Mouse (Mus musculus) stomach, embryonic 15.5 days (tissue): ENCODE measurements around the gene Atrip. TPM values are rescaled to one million over a fixed set of nuclear protein-coding genes. Genes with fewer than 3 reads are reported as not detected.

Experiments used
- ATAC-seq: fragments of 200-750 bp; cut with Nextera tagmentation; 2 replicates; pipeline ENCODE4 v1.8.0; 2017; ENCODE audit warnings: low read depth, moderate number of reproducible peaks, moderate TSS enrichment; ENCODE audit not compliant: insufficient read depth, low FRiP score
- H3K27ac ChIP-seq: fragments of 300-500 bp; sonication (generic); 2 replicates; pipeline ENCODE4 v1.5.1; 2015; ENCODE audit warnings: mild to moderate bottlenecking, inconsistent platforms
- H3K27me3 ChIP-seq: fragments of 300-500 bp; sonication (generic); replicated peaks from 2 replicates; pipeline ENCODE4 v1.6.1; 2015; ENCODE audit warnings: inconsistent platforms
- H3K36me3 ChIP-seq: fragments of 300-500 bp; sonication (generic); 2 replicates; pipeline ENCODE4 v1.6.1; 2015; ENCODE audit warnings: inconsistent platforms
- H3K4me1 ChIP-seq: fragments of 300-500 bp; sonication (generic); 2 replicates; pipeline ENCODE4 v1.6.1; 2015; ENCODE audit warnings: inconsistent platforms
- H3K4me2 ChIP-seq: fragments of 300-500 bp; sonication (generic); 2 replicates; pipeline ENCODE4 v1.6.1; 2015; ENCODE audit warnings: mild to moderate bottlenecking, inconsistent platforms
- H3K4me3 ChIP-seq: fragments of 300-500 bp; sonication (generic); replicated peaks from 2 replicates; pipeline ENCODE4 v1.5.1; 2015; ENCODE audit warnings: inconsistent platforms
- H3K9ac ChIP-seq: fragments of 300-500 bp; sonication (generic); 2 replicates; pipeline ENCODE4 v1.6.1; 2015; ENCODE audit warnings: inconsistent platforms
- H3K9me3 ChIP-seq: fragments of 300-500 bp; sonication (generic); 2 replicates; pipeline ENCODE4 v1.6.1; 2016; ENCODE audit warnings: inconsistent platforms
- WGBS: fragments of 180-500 bp; shearing (Covaris S2); methylation state at CpG from one replicate; pipeline ENCODE4 v1.1.7; 2015; 5-methylcytosine and 5-hydroxymethylcytosine counted together
- polyA plus RNA-seq: library from polyadenylated mRNA; unstranded; fragments of >200 nt; fragmentation: Nextera tagmentation; extraction: Ambion mirVana; gene quantifications from 2 replicates; pipeline ENCODE4 v1.2.1, GENCODE M21; 2015

Atrip gene
- polyA plus RNA-seq, 1 experiment from 2014 or later, result 24.7 TPM

GRCm38 (mm10) chr9:109046306-109046705 is 27.6 kb downstream of the Atrip start:
- WGBS, result 43% methylated on average over 5 of the region's 5 CpGs
- H3K36me3 ChIP-seq, result peaks cover 6% of the 10 kb centered on the region; the same call in 1 of the 2 replicates
- no peaks in the 10 kb centered on the region for H3K27me3 ChIP-seq
- no peaks in the 10 kb centered on the region for H3K9me3 ChIP-seq
- H3K9ac ChIP-seq, result no peak overlapping the region
- H3K4me2 ChIP-seq, result no peak overlapping the region
- H3K4me3 ChIP-seq, result no peak overlapping the region
- no peak overlapping the region for H3K27ac ChIP-seq
- ATAC-seq, result no peak
- H3K4me1 ChIP-seq, result no peaks in the 10 kb centered on the region

- Histone ChIP-seq H3K36me3 (no peaks in the 10 kb centered on the region), H3K4me3 (no peak overlapping the region), H3K4me1 (peaks cover 27% of the 10 kb centered on the region), H3K9ac (no peak overlapping the region), H3K27me3 (no peaks in the 10 kb centered on the region), H3K4me2 (peak overlapping the region; percentile 78), H3K27ac (peak overlapping the region; percentile 51; the same call in 1 of the 2 replicates), H3K9me3 (no peaks in the 10 kb centered on the region)
- no peak for ATAC-seq
- WGBS, result 53% methylated on average over 7 of the region's 7 CpGs
Measured at GRCm38 (mm10) chr9:109041351-109041750, 32.6 kb downstream of the Atrip start.

GRCm38 (mm10) chr9:109040906-109041305 is 33.0 kb downstream of the Atrip start:
- no peaks in the 10 kb centered on the region for H3K27me3 ChIP-seq
- peak; percentile 84 for ATAC-seq
- H3K27ac ChIP-seq, result peak overlapping the region; percentile 67; the same call in 1 of the 2 replicates
- no peaks in the 10 kb centered on the region for H3K9me3 ChIP-seq
- H3K4me1 ChIP-seq, result peaks cover 27% of the 10 kb centered on the region
- H3K4me3 ChIP-seq, result no peak overlapping the region
- WGBS, result 53% methylated on average over 6 of the region's 6 CpGs
- H3K9ac ChIP-seq, result no peak overlapping the region
- no peaks in the 10 kb centered on the region for H3K36me3 ChIP-seq
- peak overlapping the region; percentile 78 for H3K4me2 ChIP-seq

- no peaks in the 10 kb centered on the region for H3K36me3 ChIP-seq
- H3K9me3 ChIP-seq, result no peaks in the 10 kb centered on the region
- H3K27me3 ChIP-seq, result no peaks in the 10 kb centered on the region
- whole genome bisulfite sequencing, result 68% methylated on average over 8 of the region's 8 CpGs
- H3K4me3 ChIP-seq, result 0 out of 2 replicates have a peak overlapping the region, but pooled peaks have one; percentile 6
- H3K4me2 ChIP-seq, result peak overlapping the region; percentile 78
- peak overlapping the region; percentile 67; the same call in 1 of the 2 replicates for H3K27ac ChIP-seq
- no peak overlapping the region for H3K9ac ChIP-seq
- ATAC-seq, result no peak
- peaks cover 27% of the 10 kb centered on the region for H3K4me1 ChIP-seq
Measured at GRCm38 (mm10) chr9:109040216-109040615, 33.7 kb downstream of the Atrip start.

GRCm38 (mm10) chr9:109039681-109040080 is 34.2 kb downstream of the Atrip start:
- no peaks in the 10 kb centered on the region for H3K27me3 ChIP-seq
- no peak for ATAC-seq
- H3K4me1 ChIP-seq, result peaks cover 27% of the 10 kb centered on the region
- H3K4me3 ChIP-seq, result peak overlapping the region; percentile 75; the same call in 1 of the 2 replicates
- H3K27ac ChIP-seq, result peak overlapping the region; percentile 11; the same call in 1 of the 2 replicates
- H3K36me3 ChIP-seq, result no peaks in the 10 kb centered on the region
- no peaks in the 10 kb centered on the region for H3K9me3 ChIP-seq
- peak overlapping the region; percentile 78 for H3K4me2 ChIP-seq
- 83% methylated on average over 4 of the region's 4 CpGs for WGBS
- H3K9ac ChIP-seq, result no peak overlapping the region

- peak overlapping the region; percentile 78 for H3K4me2 ChIP-seq
- H3K9me3 ChIP-seq, result no peaks in the 10 kb centered on the region
- 16% methylated on average over 8 of the region's 8 CpGs for WGBS
- H3K27me3 ChIP-seq, result no peaks in the 10 kb centered on the region
- peak; percentile 37; the same call in 1 of the 2 replicates for ATAC-seq
- peaks cover 27% of the 10 kb centered on the region for H3K4me1 ChIP-seq
- peak overlapping the region; percentile 80 for H3K9ac ChIP-seq
- peak overlapping the region; percentile 75 for H3K4me3 ChIP-seq
- H3K27ac ChIP-seq, result peak overlapping the region; percentile 86
- no peaks in the 10 kb centered on the region for H3K36me3 ChIP-seq
Measured at GRCm38 (mm10) chr9:109038901-109039364, 35.0 kb downstream of the Atrip start.

- no peaks in the 10 kb centered on the region for H3K27me3 ChIP-seq
- peak; percentile 84 for ATAC-seq
- H3K9me3 ChIP-seq, result no peaks in the 10 kb centered on the region
- peaks cover 27% of the 10 kb centered on the region for H3K4me1 ChIP-seq
- H3K27ac ChIP-seq, result peak within 1 kb of the TSS; percentile 86
- under 1% methylated on average over 29 of the region's 40 CpGs for WGBS
- peak within 1 kb of the TSS; percentile 75 for H3K4me3 ChIP-seq
- peak within 1 kb of the TSS; percentile 78 for H3K4me2 ChIP-seq
- H3K9ac ChIP-seq, result peak within 1 kb of the TSS; percentile 80
- H3K36me3 ChIP-seq, result no peaks in the 10 kb centered on the region
Measured at GRCm38 (mm10) chr9:109038086-109038895, 35.6 kb downstream of the Atrip start, which contains the start of gene Shisa5. Gene Shisa5 (plus strand): TSS chr9:109038565.

- Histone ChIP-seq H3K36me3 (no peaks in the 10 kb centered on the region), H3K4me1 (no peaks in the 10 kb centered on the region), H3K27ac (no peak overlapping the region), H3K9ac (no peak overlapping the region), H3K4me2 (no peak overlapping the region), H3K9me3 (no peaks in the 10 kb centered on the region), H3K4me3 (no peak overlapping the region), H3K27me3 (no peaks in the 10 kb centered on the region)
- 78% methylated on average over 6 of the region's 6 CpGs for WGBS
- no peak for ATAC-seq
Measured at GRCm38 (mm10) chr9:109032435-109032834, 41.5 kb downstream of the Atrip start.

GRCm38 (mm10) chr9:109031686-109032085 is 42.2 kb downstream of the Atrip start:
- H3K4me3 ChIP-seq, result no peak overlapping the region
- ATAC-seq, result no peak
- H3K9me3 ChIP-seq, result no peaks in the 10 kb centered on the region
- no peaks in the 10 kb centered on the region for H3K27me3 ChIP-seq
- no peak overlapping the region for H3K9ac ChIP-seq
- no peak overlapping the region for H3K27ac ChIP-seq
- 79% methylated on average over 8 of the region's 8 CpGs for WGBS
- no peaks in the 10 kb centered on the region for H3K4me1 ChIP-seq
- H3K4me2 ChIP-seq, result no peak overlapping the region
- H3K36me3 ChIP-seq, result no peaks in the 10 kb centered on the region

GRCm38 (mm10) chr9:109031001-109031400 is 42.9 kb downstream of the Atrip start:
- Histone ChIP-seq H3K4me1 (no peaks in the 10 kb centered on the region), H3K9me3 (no peaks in the 10 kb centered on the region), H3K27ac (no peak overlapping the region), H3K27me3 (no peaks in the 10 kb centered on the region), H3K36me3 (no peaks in the 10 kb centered on the region), H3K9ac (no peak overlapping the region), H3K4me2 (no peak overlapping the region), H3K4me3 (no peak overlapping the region)
- WGBS, result 90% methylated on average over 7 of the region's 7 CpGs
- no peak for ATAC-seq

- 70% methylated on average over 3 of the region's 3 CpGs for WGBS
- H3K27ac ChIP-seq, result no peak overlapping the region
- no peak overlapping the region for H3K4me2 ChIP-seq
- H3K4me3 ChIP-seq, result no peak overlapping the region
- no peak overlapping the region for H3K9ac ChIP-seq
- no peaks in the 10 kb centered on the region for H3K36me3 ChIP-seq
- H3K4me1 ChIP-seq, result no peaks in the 10 kb centered on the region
- no peaks in the 10 kb centered on the region for H3K9me3 ChIP-seq
- no peaks in the 10 kb centered on the region for H3K27me3 ChIP-seq
- ATAC-seq, result no peak
Measured at GRCm38 (mm10) chr9:109030312-109030711, 43.6 kb downstream of the Atrip start.

- H3K9ac ChIP-seq, result no peak overlapping the region
- H3K4me3 ChIP-seq, result no peak overlapping the region
- 69% methylated on average over 5 of the region's 5 CpGs for WGBS
- no peaks in the 10 kb centered on the region for H3K36me3 ChIP-seq
- no peaks in the 10 kb centered on the region for H3K27me3 ChIP-seq
- H3K4me2 ChIP-seq, result no peak overlapping the region
- no peaks in the 10 kb centered on the region for H3K9me3 ChIP-seq
- no peak overlapping the region for H3K27ac ChIP-seq
- no peaks in the 10 kb centered on the region for H3K4me1 ChIP-seq
- ATAC-seq, result no peak
Measured at GRCm38 (mm10) chr9:109028919-109029318, 45.0 kb downstream of the Atrip start.
